In the genomic region with DNA sequence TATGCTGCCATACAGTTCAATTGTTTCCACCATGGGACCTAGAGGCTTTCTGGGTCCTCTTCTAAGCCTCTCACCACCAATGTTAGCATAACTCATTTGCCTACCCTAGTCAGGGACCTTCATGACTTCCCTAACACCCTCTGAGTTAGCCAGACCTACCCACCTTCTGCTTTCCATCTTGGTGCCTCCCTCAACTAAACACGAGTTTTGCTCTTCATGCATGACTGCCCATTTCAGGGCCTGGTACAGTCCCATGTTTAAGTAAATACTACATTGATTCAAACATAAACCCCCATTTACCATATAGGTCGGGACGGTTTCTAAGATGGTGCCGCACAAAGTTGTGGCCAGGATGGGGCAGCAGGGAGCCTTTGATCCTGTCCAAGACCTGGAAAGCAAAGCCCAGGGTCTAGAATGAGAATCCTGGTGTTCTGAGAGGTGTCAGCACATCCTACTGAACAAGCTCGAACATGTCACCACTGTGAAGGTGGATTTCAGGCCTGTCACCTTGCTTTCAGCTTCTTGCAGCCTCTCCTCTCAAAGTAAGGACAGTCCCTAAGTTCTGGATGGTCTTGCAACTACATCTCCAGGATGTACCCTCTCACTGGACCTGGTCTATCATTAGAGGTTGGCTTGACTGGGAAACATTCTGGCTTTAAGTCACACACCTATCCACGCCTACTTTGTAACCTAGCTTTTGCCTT, we compare ENCODE assay signal across 11 mouse cellular contexts. TPM values are rescaled to one million over a fixed set of nuclear protein-coding genes. Genes with fewer than 3 reads are reported as not detected.
A peak's percentile ranks its signal among the peaks of the same experiment; 100 is the strongest.
DNase-seq lines count a peak whose midpoint lies in the region; ATAC-seq and TF ChIP-seq lines count a peak whose summit lies in the region.
"Had no signal": no experiment of that assay in that cellular context is flagged by ENCODE, and none has a peak within 500 bp of the region (broad histone marks: within the 10 kb centered on the region; RNA-seq: fewer than 3 reads in every experiment).

No protein-coding gene starts in this region.

- H3ac ChIP-seq in myocyte (ENCODE audit: control insufficient read depth, insufficient read length): no peak overlapping the region

- no peak for TF ChIP-seq POLR2A in myocyte (IDR thresholded peaks at IDR 0.05; ENCODE audit: insufficient read length, low read depth)

- no peaks in the 10 kb centered on the region for H3K9me3 ChIP-seq in embryonic facial prominence, embryonic 12.5 days
- H3K9me3 ChIP-seq in intestine, embryonic 14.5 days (ENCODE audit: control insufficient read depth, low read length): no peaks in the 10 kb centered on the region

- 87% methylated on average over 6 of the region's 6 CpGs for WGBS in embryonic facial prominence, embryonic 12.5 days
- 81% methylated on average over 6 of the region's 6 CpGs for WGBS in intestine, embryonic 14.5 days

- no peak overlapping the region for H3K9ac ChIP-seq in embryonic facial prominence, embryonic 12.5 days
- no peak overlapping the region for H3K9ac ChIP-seq in intestine, embryonic 14.5 days (ENCODE audit: low read length)

- peaks cover 53% of the 10 kb centered on the region for H3K36me3 ChIP-seq in embryonic facial prominence, embryonic 12.5 days
- H3K36me3 ChIP-seq in intestine, embryonic 14.5 days (ENCODE audit: control insufficient read depth, insufficient read depth, low read length): peaks cover 62% of the 10 kb centered on the region
- H3K36me3 ChIP-seq in myocyte (ENCODE audit: control insufficient read depth, insufficient read depth): peaks cover 14% of the 10 kb centered on the region

- no peak for DNase-seq in left cerebral cortex, adult 2 months (ENCODE audit: extremely low spot score in 1 of 2, low spot score in 2 of 2)
- no peak for DNase-seq in left cerebral cortex, postnatal 25 days (ENCODE audit: low spot score in 2 of 2)
- no peak for DNase-seq in intestine, embryonic 14.5 days (ENCODE audit: low spot score)
- no peak for DNase-seq in MN1 (ENCODE audit: low spot score)
- no peak for DNase-seq in adrenal gland, postnatal 14 days
- DNase-seq: gastrocnemius, postnatal 14 days; kidney, postnatal 10 days; right cerebral cortex, adult 18-20 months had no signal

- H3K4me2 ChIP-seq in embryonic facial prominence, embryonic 12.5 days (replicated peaks): peak overlapping the region; percentile 97
- peak overlapping the region; percentile 94; the same call in 1 of the 2 replicates for H3K4me2 ChIP-seq in intestine, embryonic 14.5 days (ENCODE audit: low read length)
- H3K4me2 ChIP-seq in myocyte (ENCODE audit: low read depth): peak overlapping the region; percentile 91

- TF ChIP-seq CTCF in left cerebral cortex, adult 2 months (IDR thresholded peaks at IDR 0.05): no peak

- no peaks in the 10 kb centered on the region for H3K27me3 ChIP-seq in embryonic facial prominence, embryonic 12.5 days
- H3K27me3 ChIP-seq in intestine, embryonic 14.5 days (replicated peaks; ENCODE audit: control insufficient read depth, insufficient read depth, low read length): no peaks in the 10 kb centered on the region
- no peaks in the 10 kb centered on the region for H3K27me3 ChIP-seq in myocyte (ENCODE audit: control insufficient read depth, insufficient read depth, insufficient read length)

- peaks cover 23% of the 10 kb centered on the region for H3K79me2 ChIP-seq in myocyte (ENCODE audit: control insufficient read depth, insufficient read depth)

- peaks cover 21% of the 10 kb centered on the region for H3K4me1 ChIP-seq in embryonic facial prominence, embryonic 12.5 days
- H3K4me1 ChIP-seq in intestine, embryonic 14.5 days (replicated peaks; ENCODE audit: control insufficient read depth, insufficient read depth, low read length): peaks cover 14% of the 10 kb centered on the region

- no peak overlapping the region for H3K27ac ChIP-seq in left cerebral cortex, adult 2 months
- H3K27ac ChIP-seq in embryonic facial prominence, embryonic 12.5 days: no peak overlapping the region
- H3K27ac ChIP-seq in intestine, embryonic 14.5 days (ENCODE audit: low read depth): no peak overlapping the region

- peak overlapping the region; percentile 95 for H3K4me3 ChIP-seq in left cerebral cortex, adult 2 months
- 0 out of 2 replicates have a peak overlapping the region, but pooled peaks have one; percentile 98 for H3K4me3 ChIP-seq in embryonic facial prominence, embryonic 12.5 days
- no peak overlapping the region for H3K4me3 ChIP-seq in intestine, embryonic 14.5 days (ENCODE audit: low read depth, low read length)
- peak overlapping the region; percentile 74 for H3K4me3 ChIP-seq in myocyte

- intact Hi-C loops in left cerebral cortex, adult 2 months (cut with DNase I): loop anchor here (5.0 kb wide), 1 partner anchor 44 kb away; a partner anchor contains a TSS
- intact Hi-C loops in left cerebral cortex, postnatal 25 days (cut with DNase I): no loop called here

- ATAC-seq in embryonic facial prominence, embryonic 12.5 days (ENCODE audit: insufficient number of reproducible peaks, insufficient read depth, low FRiP score, low TSS enrichment): no peak
- ATAC-seq in intestine, embryonic 14.5 days (replicated peaks; ENCODE audit: low FRiP score, low TSS enrichment, low read depth): no peak
- ATAC-seq in megakaryocyte-erythroid progenitor cell, adult 5-6 weeks (replicated peaks; ENCODE audit: low FRiP score, low TSS enrichment, poor library complexity, severe bottlenecking): no peak

TF ChIP-seq in myocyte, 11 proteins besides CTCF, POLR2A, EP300 and RAD21:
- no peak for TF ChIP-seq MYOD1 (IDR thresholded peaks at IDR 0.05; ENCODE audit: control insufficient read depth in 1 of 3, insufficient read length in 2 of 3, low read depth in 2 of 3)
- TF ChIP-seq USF1 (IDR thresholded peaks at IDR 0.05; ENCODE audit: low read depth): no peak
- TF ChIP-seq POLR2AphosphoS2 (IDR thresholded peaks at IDR 0.05; ENCODE audit: insufficient read length, low read depth): peak; percentile 81

RNA-seq across cellular contexts. Expression of a gene that starts 1.2 kb away (rescaled TPM):
- 10 to 100 TPM; 52.3 to 53.2 TPM for total RNA-seq in left cerebral cortex, adult 2 months (2021)
- total RNA-seq in left cerebral cortex, postnatal 25 days (2021): 10 to 100 TPM; 45.5 to 48.2 TPM
- polyA plus RNA-seq in embryonic facial prominence, embryonic 12.5 days (2016; fragmentation: Nextera tagmentation; extraction: Ambion mirVana): 40.6 and 41.8 TPM in 2 replicates
- 32.7 and 32.9 TPM in 2 replicates for polyA plus RNA-seq in intestine, embryonic 14.5 days (2014; fragmentation: Nextera tagmentation; extraction: Ambion mirVana)
- polyA plus RNA-seq in myocyte (2012; fragmentation: generic; extraction: Trizol): 26.3 TPM
- 27.2 and 30.2 TPM in 2 replicates for total RNA-seq in megakaryocyte-erythroid progenitor cell, adult 5-6 weeks (2014; fragmentation: Nextera tagmentation)
- 37.6 and 51.4 TPM in 2 replicates for total RNA-seq in megakaryocyte-erythroid progenitor cell, adult 5-6 weeks (2017)
- total RNA-seq in adrenal gland, postnatal 14 days (2021): 48.2 and 49.5 TPM in 2 replicates

RNA-seq across cellular contexts. Expression of a gene that starts 1.3 kb away (rescaled TPM):
- 10 to 100 TPM; 21.7 to 22.2 TPM for total RNA-seq in left cerebral cortex, adult 2 months (2021)
- total RNA-seq in left cerebral cortex, postnatal 25 days (2021): 10 to 100 TPM; 18.1 to 19.4 TPM
- polyA plus RNA-seq in embryonic facial prominence, embryonic 12.5 days (2016; fragmentation: Nextera tagmentation; extraction: Ambion mirVana): 19.1 and 22.6 TPM in 2 replicates
- polyA plus RNA-seq in intestine, embryonic 14.5 days (2014; fragmentation: Nextera tagmentation; extraction: Ambion mirVana): 20.8 and 23.3 TPM in 2 replicates
- 13.2 TPM for polyA plus RNA-seq in myocyte (2012; fragmentation: generic; extraction: Trizol)
- total RNA-seq in megakaryocyte-erythroid progenitor cell, adult 5-6 weeks (2014; fragmentation: Nextera tagmentation): 3.6 and 5.6 TPM in 2 replicates
- 3.1 and 4.9 TPM in 2 replicates for total RNA-seq in megakaryocyte-erythroid progenitor cell, adult 5-6 weeks (2017)
- total RNA-seq in adrenal gland, postnatal 14 days (2021): 22.6 and 23.2 TPM in 2 replicates

RNA-seq across cellular contexts. Expression of a gene that starts 24.7 kb away (rescaled TPM):
- 100 to 1,000 TPM; 117 to 124 TPM for total RNA-seq in left cerebral cortex, adult 2 months (2021)
- 100 to 1,000 TPM; 117 to 118 TPM for total RNA-seq in left cerebral cortex, postnatal 25 days (2021)
- 126 and 130 TPM in 2 replicates for polyA plus RNA-seq in embryonic facial prominence, embryonic 12.5 days (2016; fragmentation: Nextera tagmentation; extraction: Ambion mirVana)
- 92.6 and 96.3 TPM in 2 replicates for polyA plus RNA-seq in intestine, embryonic 14.5 days (2014; fragmentation: Nextera tagmentation; extraction: Ambion mirVana)
- polyA plus RNA-seq in myocyte (2012; fragmentation: generic; extraction: Trizol): 68.0 TPM
- total RNA-seq in megakaryocyte-erythroid progenitor cell, adult 5-6 weeks (2014; fragmentation: Nextera tagmentation): 96.0 and 106 TPM in 2 replicates
- 55.3 and 82.3 TPM in 2 replicates for total RNA-seq in megakaryocyte-erythroid progenitor cell, adult 5-6 weeks (2017)
- total RNA-seq in adrenal gland, postnatal 14 days (2021): 70.8 and 71.0 TPM in 2 replicates

RNA-seq across cellular contexts. Expression of a gene that starts 44.6 kb away (rescaled TPM):
- 10 to 100 TPM; 78.2 to 79.5 TPM for total RNA-seq in left cerebral cortex, adult 2 months (2021)
- total RNA-seq in left cerebral cortex, postnatal 25 days (2021): 10 to 100 TPM; 70.8 to 74.0 TPM
- polyA plus RNA-seq in embryonic facial prominence, embryonic 12.5 days (2016; fragmentation: Nextera tagmentation; extraction: Ambion mirVana): 79.5 and 86.8 TPM in 2 replicates
- polyA plus RNA-seq in intestine, embryonic 14.5 days (2014; fragmentation: Nextera tagmentation; extraction: Ambion mirVana): 39.5 and 54.4 TPM in 2 replicates
- polyA plus RNA-seq in myocyte (2012; fragmentation: generic; extraction: Trizol): 48.1 TPM
- total RNA-seq in megakaryocyte-erythroid progenitor cell, adult 5-6 weeks (2014; fragmentation: Nextera tagmentation): 95.2 and 131 TPM in 2 replicates
- total RNA-seq in megakaryocyte-erythroid progenitor cell, adult 5-6 weeks (2017): 24.9 and 46.0 TPM in 2 replicates
- 47.1 and 62.2 TPM in 2 replicates for total RNA-seq in adrenal gland, postnatal 14 days (2021)
